Mouse (Mus musculus) macrophage (primary cell): ENCODE measurements around the gene Gm17359. TPM values are rescaled to one million over a fixed set of nuclear protein-coding genes. Genes with fewer than 3 reads are reported as not detected.

ENCODE experiments used
- H3K27ac ChIP-seq: fragments of 350-480 bp; formaldehyde crosslinking; 2 replicates; pipeline ENCODE4 v1.9.0; 2021
- H3K36me3 ChIP-seq: fragments of 350-480 bp; formaldehyde crosslinking; 2 replicates; pipeline ENCODE4 v1.9.0; 2021; ENCODE audit errors: inconsistent target
- H3K4me3 ChIP-seq: fragments of 350-480 bp; formaldehyde crosslinking; 2 replicates; pipeline ENCODE4 v1.9.0; 2021; ENCODE audit errors: inconsistent target
- H3K79me2 ChIP-seq: fragments of 350-480 bp; formaldehyde crosslinking; 2 replicates; pipeline ENCODE4 v1.9.0; 2021; ENCODE audit errors: inconsistent target
- WGBS: methylation state at CpG from one replicate; pipeline ENCODE4 v1.1.7; 2026; ENCODE audit warnings: inconsistent platforms; ENCODE audit not compliant: missing documents; 5-methylcytosine and 5-hydroxymethylcytosine counted together
- polyA plus RNA-seq: library from polyadenylated mRNA; stranded (reverse); fragments of 250-400 nt; gene quantifications from 3 replicates; pipeline ENCODE4 v1.2.4, GENCODE M21; 2018; ENCODE audit warnings: inconsistent platforms
- total RNA-seq, 78 experiments: library from RNA; depleted of rRNA; stranded (reverse); fragments of 250-400 nt; gene quantifications; 1 replicate in 9 of 78; 2 replicates in 24 of 78; 3 replicates in 43 of 78; 4 replicates in 2 of 78; pipeline ENCODE4 v1.2.4; 2018; ENCODE audit warnings: inconsistent platforms in 56 of 78

Gene Gm17359
- total RNA-seq (2018; cell fraction: chromatin; rRNA removed) = not detected
- total RNA-seq (2018; cell fraction: cytosol; rRNA removed) = not detected
- total RNA-seq (2018; cell fraction: nucleus; rRNA removed) = not detected
- not detected in 3 replicates for polyA plus RNA-seq

DNA sequence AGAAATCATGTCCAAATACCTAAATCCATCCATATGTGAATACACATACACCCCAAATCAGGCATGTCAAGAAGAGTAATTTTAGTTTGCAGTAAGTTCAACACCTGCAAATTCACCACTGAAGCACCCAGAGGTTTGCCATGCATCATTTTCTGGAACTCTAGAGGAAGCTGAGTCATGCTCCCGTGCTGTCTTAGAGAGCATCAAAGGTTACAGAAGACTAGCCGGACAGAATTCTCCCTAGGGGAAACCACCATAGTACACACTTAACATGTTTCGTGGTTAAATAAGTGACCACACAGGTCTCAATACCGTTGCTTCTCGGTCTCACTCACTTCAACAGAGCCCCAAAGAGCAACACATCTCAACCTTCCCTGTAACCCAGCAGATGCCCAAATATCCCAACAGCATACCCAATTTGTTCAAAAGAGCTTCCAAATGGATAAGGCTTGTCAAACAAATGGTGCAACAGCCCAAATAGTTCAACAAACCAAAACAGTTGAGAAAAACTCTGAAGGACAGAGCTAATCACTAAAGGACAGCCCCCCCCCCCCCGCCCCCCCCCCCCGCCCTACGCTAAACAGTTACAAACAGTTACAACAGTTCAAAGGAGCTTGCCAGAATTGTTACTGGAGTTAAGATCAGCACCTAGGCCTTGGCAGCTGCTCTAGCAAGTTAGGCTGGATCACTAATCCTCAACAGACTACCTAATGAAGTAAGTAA, at the start of gene Gm17359:
Gene Gm17359 (plus strand): TSS at position 618 of the 723 bp plus-strand sequence.
- Histone ChIP-seq H3K4me3 (no peak within 1 kb of the TSS), H3K36me3 (no peaks in the 10 kb centered on the region), H3K27ac (no peak within 1 kb of the TSS), H3K79me2 (no peaks in the 10 kb centered on the region)
- 45% methylated on average over 6 of the region's 8 CpGs for WGBS

DNA sequence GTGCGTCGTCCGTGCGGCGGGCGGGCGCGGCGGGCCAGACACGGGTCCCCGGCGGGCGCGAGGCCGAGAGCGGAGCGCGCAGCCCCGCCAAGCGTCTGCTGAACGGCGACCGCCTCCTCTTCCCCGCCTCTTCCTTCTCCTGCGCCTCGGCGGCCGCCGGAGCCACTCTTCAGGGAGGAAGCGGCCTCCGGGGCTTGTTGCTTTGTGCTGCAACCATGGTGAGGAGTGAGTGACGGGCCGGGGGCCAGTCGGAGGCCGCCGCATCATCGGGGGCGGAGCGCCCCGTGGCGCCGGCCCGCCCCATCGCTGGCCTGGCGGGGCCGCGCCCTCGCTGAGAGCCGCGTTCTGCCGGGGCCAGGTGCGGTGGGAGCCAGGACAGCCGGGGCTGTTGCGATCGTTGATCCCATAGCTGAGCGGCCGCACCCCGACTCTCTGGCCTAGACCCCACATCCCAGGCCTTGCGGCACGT, 49.3 kb upstream of the Gm17359 start:
- H3K4me3 ChIP-seq = peak overlapping the region; percentile 71
- WGBS = under 1% methylated on average over 47 of the region's 60 CpGs
- peak overlapping the region; percentile 79 for H3K27ac ChIP-seq
- no peaks in the 10 kb centered on the region for H3K36me3 ChIP-seq
- peaks cover 42% of the 10 kb centered on the region for H3K79me2 ChIP-seq

DNA sequence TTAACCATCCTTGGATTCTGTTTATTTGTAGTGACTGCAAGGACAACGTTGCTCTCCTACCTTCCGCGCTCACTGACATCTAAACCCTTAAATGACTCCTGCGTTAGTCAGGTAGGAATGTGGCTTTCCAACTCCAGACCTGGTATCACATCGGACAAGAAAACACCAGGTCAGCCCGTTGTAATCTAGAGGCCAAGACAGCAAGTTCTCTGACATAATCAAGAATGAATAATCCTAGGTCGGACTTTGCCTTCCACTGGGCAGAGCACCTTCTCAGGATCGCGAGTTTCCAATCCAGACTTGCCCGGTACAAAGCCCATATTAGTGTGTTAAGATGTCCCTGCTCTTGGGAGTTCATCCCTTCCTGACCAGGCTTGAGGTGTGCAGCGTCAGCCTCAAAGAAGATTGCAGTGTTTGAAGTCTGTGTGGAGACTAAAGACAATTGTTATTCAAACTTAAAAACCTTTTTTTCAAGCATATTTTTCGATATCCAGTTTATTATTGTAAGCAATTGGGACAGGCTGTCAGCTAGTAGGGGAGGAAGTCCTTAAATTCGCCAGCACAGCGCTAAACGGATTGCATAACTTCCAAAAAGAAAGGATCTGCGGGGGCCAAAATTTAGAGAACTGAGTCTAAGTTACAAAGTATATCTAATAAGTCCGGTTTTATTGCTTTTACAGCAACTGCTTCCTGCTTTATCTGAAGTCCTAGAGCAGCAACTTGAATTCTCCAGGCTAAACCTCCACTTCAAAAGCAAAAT, 48.6 kb upstream of the Gm17359 start:
- H3K36me3 ChIP-seq = no peaks in the 10 kb centered on the region
- H3K4me3 ChIP-seq = peak overlapping the region; percentile 71
- WGBS = under 1% methylated on average over 17 of the region's 17 CpGs
- H3K79me2 ChIP-seq = peaks cover 35% of the 10 kb centered on the region
- H3K27ac ChIP-seq = peak overlapping the region; percentile 79

DNA sequence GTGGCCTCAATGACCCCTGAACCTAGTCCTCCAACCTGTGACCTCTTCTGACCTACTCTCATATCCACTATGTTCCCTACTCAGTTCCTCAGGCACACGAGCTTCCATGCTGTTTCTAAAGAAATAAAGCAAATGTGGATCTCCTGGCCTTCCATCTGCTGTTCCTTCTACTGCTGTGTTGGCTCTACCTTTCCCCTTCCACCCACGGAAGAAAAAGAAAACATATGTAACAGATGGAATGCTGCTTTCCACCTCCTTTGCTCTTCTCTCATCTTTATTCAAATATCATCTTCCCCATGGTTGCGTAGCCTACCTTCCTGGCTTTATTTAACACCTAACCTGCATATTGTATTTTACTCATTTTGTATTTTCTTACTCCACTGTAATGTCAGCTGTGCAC, 47.4 kb upstream of the Gm17359 start:
- H3K27ac ChIP-seq = no peak overlapping the region
- H3K36me3 ChIP-seq = no peaks in the 10 kb centered on the region
- H3K79me2 ChIP-seq = peaks cover 23% of the 10 kb centered on the region
- 84% methylated on average over 3 of the region's 3 CpGs for WGBS
- no peak overlapping the region for H3K4me3 ChIP-seq

DNA sequence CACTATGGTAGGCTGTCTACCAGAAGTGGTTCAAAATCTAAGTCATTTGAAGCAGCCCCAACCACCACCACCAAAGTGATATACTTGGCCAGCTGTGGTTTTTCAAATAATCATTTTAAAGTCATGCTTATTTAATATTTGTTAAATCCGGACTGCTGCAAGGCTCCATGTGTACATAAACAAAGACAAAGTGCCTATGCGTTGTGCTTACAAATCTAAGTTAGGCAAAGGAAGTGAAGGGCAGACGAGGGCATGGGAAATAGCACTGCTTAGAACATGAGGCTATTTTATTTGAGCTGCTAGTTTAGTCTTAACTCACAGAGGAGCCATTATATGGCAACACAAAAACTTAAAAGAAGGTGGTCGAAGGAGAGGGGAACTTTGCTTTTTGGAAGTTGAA, 43.4 kb upstream of the Gm17359 start:
- 97% methylated on average over 4 of the region's 4 CpGs for WGBS
- no peaks in the 10 kb centered on the region for H3K79me2 ChIP-seq
- H3K27ac ChIP-seq = no peak overlapping the region
- no peaks in the 10 kb centered on the region for H3K36me3 ChIP-seq
- H3K4me3 ChIP-seq = no peak overlapping the region

DNA sequence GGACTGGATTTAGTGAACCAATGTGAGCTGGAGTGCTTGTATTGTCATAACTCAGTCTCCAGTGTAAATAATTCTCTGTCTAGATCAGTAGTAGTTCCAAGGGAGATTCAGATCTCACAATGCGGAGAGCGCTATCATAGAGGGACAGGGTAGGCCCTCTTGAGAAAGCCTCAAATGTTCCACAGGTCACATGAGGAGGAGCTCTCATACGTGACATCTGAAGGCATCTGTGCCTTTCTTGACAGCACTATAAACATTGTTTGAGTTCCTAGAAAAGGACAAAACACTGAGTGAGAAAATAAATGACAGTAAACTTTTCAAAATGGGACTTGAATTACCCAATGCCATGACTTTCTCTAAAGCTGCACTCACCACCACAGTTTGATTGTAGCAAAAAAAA, 41.8 kb upstream of the Gm17359 start:
- no peaks in the 10 kb centered on the region for H3K36me3 ChIP-seq
- WGBS = 100% methylated on average over 3 of the region's 3 CpGs
- no peak overlapping the region for H3K27ac ChIP-seq
- no peaks in the 10 kb centered on the region for H3K79me2 ChIP-seq
- H3K4me3 ChIP-seq = no peak overlapping the region

DNA sequence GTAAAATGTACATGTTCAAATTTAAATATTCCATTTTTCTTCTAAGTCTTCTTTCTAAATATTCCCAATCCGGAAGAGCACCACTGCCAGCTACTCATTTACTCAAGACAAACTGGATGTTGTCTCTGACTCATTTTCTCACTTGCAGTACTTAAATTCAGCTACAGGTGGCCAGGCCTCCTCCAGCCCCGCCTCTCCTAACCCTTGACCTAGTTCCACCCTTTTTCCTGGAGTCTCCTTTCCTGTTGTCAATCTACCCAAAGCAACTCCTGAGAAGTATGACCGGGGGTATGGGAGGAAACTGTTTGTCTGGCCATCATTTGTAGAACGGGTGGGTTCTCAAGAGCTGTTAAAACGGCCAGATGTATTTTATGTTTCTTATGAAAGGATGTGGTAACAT, 40.4 kb upstream of the Gm17359 start:
- 80% methylated on average over 5 of the region's 5 CpGs for WGBS
- H3K4me3 ChIP-seq = no peak overlapping the region
- no peak overlapping the region for H3K27ac ChIP-seq
- H3K79me2 ChIP-seq = no peaks in the 10 kb centered on the region
- H3K36me3 ChIP-seq = no peaks in the 10 kb centered on the region

DNA sequence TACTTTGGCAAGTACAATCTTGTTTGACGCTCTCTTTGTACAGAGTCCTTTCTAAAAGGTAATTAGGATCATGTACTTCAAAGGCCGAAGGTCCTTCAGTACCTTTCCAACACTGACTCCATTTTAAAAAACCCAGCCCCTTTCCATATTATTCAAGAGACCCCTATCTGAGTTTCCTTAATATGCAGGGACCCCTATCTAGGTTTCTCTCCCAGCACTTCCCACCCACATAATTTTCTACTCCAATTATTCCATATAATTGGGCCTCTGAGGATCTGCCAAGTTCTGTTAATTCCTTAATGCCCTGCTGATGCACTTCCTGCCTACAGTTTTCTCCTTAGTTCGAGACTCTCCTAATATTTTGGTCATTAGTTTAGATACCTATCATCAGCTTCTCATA, 39.9 kb upstream of the Gm17359 start:
- Histone ChIP-seq H3K27ac (no peak overlapping the region), H3K79me2 (no peaks in the 10 kb centered on the region), H3K4me3 (no peak overlapping the region), H3K36me3 (no peaks in the 10 kb centered on the region)
- WGBS = 97% methylated on average over 3 of the region's 3 CpGs

DNA sequence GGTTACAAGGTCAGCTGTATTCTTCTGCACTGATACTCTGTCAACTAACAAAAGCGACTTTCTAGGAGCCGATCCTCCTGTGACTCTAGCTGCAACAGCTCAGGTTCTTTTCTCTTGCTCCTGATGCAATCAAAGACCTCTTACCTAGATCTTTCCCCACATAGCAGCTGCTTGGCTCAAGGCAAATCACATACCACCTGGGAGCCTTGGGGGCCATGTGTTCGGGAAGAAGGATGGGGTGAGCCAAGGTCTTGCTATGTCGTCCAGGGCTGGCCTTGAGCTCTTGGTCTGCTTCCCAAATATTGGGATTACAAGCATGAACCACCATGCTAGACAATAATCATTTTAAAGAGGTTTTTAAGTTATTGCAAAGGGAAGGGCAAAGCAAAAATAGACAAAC, 39.2 kb upstream of the Gm17359 start:
- 100% methylated on average over 4 of the region's 4 CpGs for WGBS
- Histone ChIP-seq H3K4me3 (no peak overlapping the region), H3K27ac (no peak overlapping the region), H3K36me3 (no peaks in the 10 kb centered on the region), H3K79me2 (no peaks in the 10 kb centered on the region)

DNA sequence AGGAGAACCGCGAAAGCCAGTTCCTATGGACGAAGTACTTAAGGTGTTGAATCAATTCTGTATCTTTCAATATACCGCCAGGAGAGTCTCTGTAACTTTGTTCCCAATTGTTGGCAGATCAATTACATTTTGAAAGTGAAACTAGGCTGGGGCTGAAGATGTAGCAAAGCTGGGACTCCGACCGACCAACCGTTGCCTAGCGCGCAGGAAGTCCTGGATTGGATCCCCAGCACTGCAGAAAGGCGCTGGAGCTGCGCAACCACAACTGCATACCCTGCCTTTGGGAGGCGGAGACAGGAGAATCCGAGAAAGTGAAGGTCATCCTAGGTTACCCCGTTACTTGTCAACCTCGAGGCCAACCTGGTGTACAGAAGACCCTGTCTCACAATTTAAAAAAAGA, 37.1 kb upstream of the Gm17359 start:
- 98% methylated on average over 13 of the region's 15 CpGs for WGBS
- no peak overlapping the region for H3K4me3 ChIP-seq
- no peak overlapping the region for H3K27ac ChIP-seq

DNA sequence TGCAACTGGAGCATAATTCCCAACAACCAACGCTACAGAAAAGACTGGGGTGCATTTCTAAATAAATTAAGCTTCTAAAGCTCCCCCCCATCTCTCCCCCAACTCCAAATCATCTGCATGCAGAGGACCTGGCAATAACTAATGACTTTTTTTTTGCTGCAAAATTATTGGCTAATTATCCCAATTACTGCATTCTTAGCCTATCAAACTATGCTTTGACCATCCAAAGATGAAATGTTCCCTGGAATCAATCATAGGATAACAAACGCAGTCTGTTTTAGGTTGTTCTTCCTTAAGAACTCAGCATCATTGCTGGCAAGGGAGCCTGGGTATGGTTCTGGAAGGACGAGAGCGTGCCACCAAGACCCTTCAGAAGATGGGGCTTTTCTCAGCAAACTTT, 27.9 kb upstream of the Gm17359 start:
- WGBS = 96% methylated on average over 4 of the region's 4 CpGs
- H3K79me2 ChIP-seq = no peaks in the 10 kb centered on the region
- H3K4me3 ChIP-seq = no peak overlapping the region
- no peak overlapping the region for H3K27ac ChIP-seq
- no peaks in the 10 kb centered on the region for H3K36me3 ChIP-seq

More for the DNA sequence above, 37.1 kb upstream of the Gm17359 start:
- Histone ChIP-seq H3K79me2 (no peaks in the 10 kb centered on the region), H3K36me3 (no peaks in the 10 kb centered on the region)

DNA sequence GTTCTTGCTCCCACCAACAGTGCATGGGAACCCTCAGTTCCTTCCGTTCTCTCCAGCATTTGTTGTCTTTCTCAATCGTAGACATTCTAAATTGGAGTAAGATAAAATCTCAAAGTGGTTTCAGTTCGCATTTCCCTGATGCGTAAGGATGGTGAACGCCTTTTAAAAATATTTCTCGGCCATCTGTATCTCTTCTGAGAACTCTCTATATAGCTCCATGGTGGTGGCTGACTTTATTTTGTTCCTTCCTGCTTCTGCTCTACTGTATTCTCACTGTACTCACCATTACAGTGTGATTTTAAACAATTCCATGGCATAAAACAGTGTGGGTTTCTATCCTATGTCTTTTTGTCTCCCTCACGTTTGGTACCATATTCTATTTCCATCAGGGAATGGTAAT, 26.3 kb upstream of the Gm17359 start:
- no peaks in the 10 kb centered on the region for H3K79me2 ChIP-seq
- no peaks in the 10 kb centered on the region for H3K36me3 ChIP-seq
- H3K4me3 ChIP-seq = no peak overlapping the region
- no peak overlapping the region for H3K27ac ChIP-seq
- WGBS = 65% methylated on average over 7 of the region's 7 CpGs

DNA sequence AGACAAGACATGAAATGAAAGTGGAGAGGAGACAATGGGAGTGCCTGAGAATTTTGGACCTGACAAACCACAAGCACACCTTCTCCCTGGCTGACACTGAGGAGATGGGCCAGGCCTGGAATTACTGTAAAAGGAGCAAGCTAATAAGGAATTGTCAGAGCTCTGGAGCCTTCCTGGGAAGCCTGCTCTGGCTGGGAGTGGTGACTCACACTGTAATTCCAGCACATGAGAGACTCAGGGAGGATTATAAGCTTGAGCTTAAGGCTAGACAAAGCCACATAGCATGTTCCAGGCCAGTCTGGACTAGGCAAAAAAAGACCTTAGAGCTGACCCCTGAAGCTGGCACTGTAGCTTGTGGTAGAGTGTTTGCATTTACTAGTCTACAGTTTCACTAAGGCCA, 24.6 kb upstream of the Gm17359 start:
- H3K36me3 ChIP-seq = no peaks in the 10 kb centered on the region
- H3K4me3 ChIP-seq = no peak overlapping the region
- no peak overlapping the region for H3K27ac ChIP-seq
- no peaks in the 10 kb centered on the region for H3K79me2 ChIP-seq

DNA sequence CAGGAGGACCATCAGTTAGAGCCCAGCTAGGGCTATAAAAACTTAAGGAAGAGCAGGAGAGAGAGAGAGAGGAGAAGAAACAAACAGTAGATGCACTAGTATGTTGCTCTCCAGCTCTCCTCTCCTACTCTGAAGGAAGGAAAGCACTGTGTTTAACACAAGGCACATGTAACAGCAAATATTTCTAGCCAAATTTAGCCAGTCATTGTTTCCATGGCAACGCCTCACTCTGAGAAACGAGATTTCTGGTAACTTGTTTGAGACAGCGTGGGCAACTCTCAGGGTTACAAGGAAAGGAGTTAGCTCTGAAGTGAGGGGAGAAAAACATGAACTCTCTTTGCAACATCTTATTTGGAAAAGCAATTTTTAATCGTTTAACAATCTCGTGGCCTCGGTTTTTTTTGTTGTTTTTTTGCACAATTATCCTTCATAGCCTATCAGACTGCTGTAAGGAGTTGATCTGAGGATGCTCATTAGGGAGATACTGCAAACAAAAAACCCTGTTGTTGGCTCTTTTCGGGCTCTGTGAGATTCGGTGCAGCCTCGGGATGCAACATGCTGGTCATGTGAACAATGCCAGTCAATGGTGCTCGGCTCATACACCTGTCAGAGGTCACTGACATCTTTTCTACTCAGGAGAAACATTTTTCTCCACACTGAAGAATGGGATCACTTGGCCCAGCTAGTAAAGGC, 22.3 kb upstream of the Gm17359 start:
- H3K27ac ChIP-seq = no peak overlapping the region
- 75% methylated on average over 10 of the region's 10 CpGs for WGBS
- no peak overlapping the region for H3K4me3 ChIP-seq
- no peaks in the 10 kb centered on the region for H3K79me2 ChIP-seq
- H3K36me3 ChIP-seq = no peaks in the 10 kb centered on the region
